Mouse (Mus musculus) heart, adult 2 months (tissue): Measurements from ENCODE around the gene Stxbp1.

ENCODE experiments used
- CTCF ChIP-seq: fragments of 200-600 bp; IDR thresholded peaks from 2 replicates; pipeline ENCODE4 v1.8.1; 2022; ENCODE audit warnings: antibody characterized with exemption, mild to moderate bottlenecking, moderate library complexity
- EP300 ChIP-seq: fragments of 200-500 bp; IDR thresholded peaks from 2 replicates; pipeline ENCODE4 v1.6.1; 2011; ENCODE audit warnings: low read depth, low read length, control low read depth; ENCODE audit not compliant: insufficient read depth
- POLR2A ChIP-seq: fragments of 200-500 bp; IDR thresholded peaks from 2 replicates; pipeline ENCODE4 v1.6.1; 2011; ENCODE audit warnings: mild to moderate bottlenecking, low read depth, low read length, control low read depth; ENCODE audit not compliant: insufficient read depth

- TF ChIP-seq CTCF: no peak
- TF ChIP-seq POLR2A: no peak
- TF ChIP-seq EP300: no peak
Observed at GRCm38 (mm10) chr2:32870275-32871100, 23.4 kb upstream of the Stxbp1 start.
